Mouse (Mus musculus) midbrain, embryonic 16.5 days (tissue): Measurements from ENCODE around the gene Gm10799. TPM values are rescaled to one million over a fixed set of nuclear protein-coding genes. Genes with fewer than 3 reads are reported as not detected.

ENCODE experiments used
- ATAC-seq: fragments of 200-750 bp; cut with Nextera tagmentation; 2 replicates; pipeline ENCODE4 v1.8.0; 2017; ENCODE audit warnings: moderate TSS enrichment
- H3K27ac ChIP-seq: fragments of 300-500 bp; sonication (generic); 2 replicates; pipeline ENCODE4 v1.5.1; 2014; ENCODE audit warnings: mild to moderate bottlenecking, low read length, mixed read lengths
- H3K27me3 ChIP-seq: fragments of 300-500 bp; sonication (generic); 2 replicates; pipeline ENCODE4 v1.6.1; 2014; ENCODE audit warnings: low read depth, low read length, mixed read lengths; ENCODE audit not compliant: control insufficient read depth, insufficient read depth
- H3K36me3 ChIP-seq: fragments of 300-500 bp; sonication (generic); 2 replicates; pipeline ENCODE4 v1.6.1; 2014; ENCODE audit warnings: mild to moderate bottlenecking, low read length, moderate library complexity, mixed read lengths; ENCODE audit not compliant: control insufficient read depth, insufficient read depth
- H3K4me1 ChIP-seq: fragments of 300-500 bp; sonication (generic); 2 replicates; pipeline ENCODE4 v1.6.1; 2014; ENCODE audit warnings: mild to moderate bottlenecking, low read length, mixed read lengths; ENCODE audit not compliant: control insufficient read depth, insufficient read depth
- H3K4me2 ChIP-seq: fragments of 300-500 bp; sonication (generic); 2 replicates; pipeline ENCODE4 v1.6.1; 2014; ENCODE audit warnings: mild to moderate bottlenecking, low read length, mixed read lengths
- H3K4me3 ChIP-seq: fragments of 300-500 bp; sonication (generic); 2 replicates; pipeline ENCODE4 v1.5.1; 2014; ENCODE audit warnings: low read depth, mild to moderate bottlenecking, low read length, moderate library complexity, mixed read lengths
- H3K9ac ChIP-seq: fragments of 300-500 bp; sonication (generic); 2 replicates; pipeline ENCODE4 v1.6.1; 2014; ENCODE audit warnings: low read depth, low read length, mixed read lengths
- H3K9me3 ChIP-seq: fragments of 300-500 bp; sonication (generic); replicated peaks from 2 replicates; pipeline ENCODE4 v1.6.1; 2014; ENCODE audit warnings: mild to moderate bottlenecking, low read length, mixed read lengths; ENCODE audit not compliant: control insufficient read depth, poor library complexity, severe bottlenecking
- WGBS: fragments of 180-500 bp; shearing (Covaris S2); extraction: QIAGEN DNeasy Blood & Tissue Kit; methylation state at CpG from one replicate; pipeline ENCODE4 v1.1.7; 2014; 5-methylcytosine and 5-hydroxymethylcytosine counted together
- polyA plus RNA-seq: library from polyadenylated mRNA; unstranded; fragments of >200 nt; fragmentation: Nextera tagmentation; extraction: Ambion mirVana; gene quantifications from 2 replicates; pipeline ENCODE4 v1.2.1, GENCODE M21; 2015

The Gm10799 gene
- polyA plus RNA-seq, 1 experiment from 2014 or later, result not detected

- Histone ChIP-seq H3K9me3 (no peaks in the 10 kb centered on the region), H3K4me2 (no peak overlapping the region), H3K4me1 (0 out of 2 replicates have a peak, but pooled peaks cover under 1% of the 10 kb centered on the region), H3K27me3 (no peaks in the 10 kb centered on the region), H3K27ac (no peak overlapping the region), H3K4me3 (no peak overlapping the region), H3K9ac (no peak overlapping the region), H3K36me3 (peaks cover 30% of the 10 kb centered on the region)
- ATAC-seq, result no peak
- WGBS, result 92% methylated on average over 6 of the region's 6 CpGs
Observed at GRCm38 (mm10) chr2:104035595-104035994, 32.8 kb downstream of the Gm10799 start.

GRCm38 (mm10) chr2:104034832-104035472, 33.4 kb downstream of the Gm10799 start:
- Histone ChIP-seq H3K4me3 (no peak overlapping the region), H3K27me3 (no peaks in the 10 kb centered on the region), H3K4me1 (peaks cover 7% of the 10 kb centered on the region; the same call in 1 of the 2 replicates), H3K9ac (no peak overlapping the region), H3K27ac (no peak overlapping the region), H3K36me3 (peaks cover 30% of the 10 kb centered on the region), H3K4me2 (no peak overlapping the region), H3K9me3 (no peaks in the 10 kb centered on the region)
- WGBS, result 32% methylated on average over 3 of the region's 3 CpGs
- no peak for ATAC-seq

GRCm38 (mm10) chr2:104032056-104032455, 36.3 kb downstream of the Gm10799 start:
- no peak overlapping the region for H3K4me2 ChIP-seq
- H3K36me3 ChIP-seq, result peaks cover 20% of the 10 kb centered on the region
- no peaks in the 10 kb centered on the region for H3K9me3 ChIP-seq
- H3K4me1 ChIP-seq, result peaks cover 26% of the 10 kb centered on the region
- H3K27me3 ChIP-seq, result no peaks in the 10 kb centered on the region
- WGBS, result 91% methylated on average over 3 of the region's 3 CpGs
- no peak overlapping the region for H3K27ac ChIP-seq
- no peak for ATAC-seq
- H3K4me3 ChIP-seq, result no peak overlapping the region
- H3K9ac ChIP-seq, result no peak overlapping the region

GRCm38 (mm10) chr2:104030381-104030780, 38.0 kb downstream of the Gm10799 start:
- H3K9ac ChIP-seq, result no peak overlapping the region
- H3K9me3 ChIP-seq, result no peaks in the 10 kb centered on the region
- no peaks in the 10 kb centered on the region for H3K27me3 ChIP-seq
- peaks cover 26% of the 10 kb centered on the region for H3K4me1 ChIP-seq
- H3K27ac ChIP-seq, result no peak overlapping the region
- 86% methylated on average over 3 of the region's 3 CpGs for WGBS
- peaks cover 11% of the 10 kb centered on the region for H3K36me3 ChIP-seq
- ATAC-seq, result no peak
- no peak overlapping the region for H3K4me3 ChIP-seq
- H3K4me2 ChIP-seq, result no peak overlapping the region

GRCm38 (mm10) chr2:104029074-104029473, 39.3 kb downstream of the Gm10799 start:
- WGBS, result 91% methylated on average over 2 of the region's 2 CpGs
- no peak for ATAC-seq
- no peaks in the 10 kb centered on the region for H3K27me3 ChIP-seq
- no peak overlapping the region for H3K27ac ChIP-seq
- peak overlapping the region; percentile 87 for H3K4me3 ChIP-seq
- H3K9ac ChIP-seq, result peak overlapping the region; percentile 30; the same call in 1 of the 2 replicates
- no peaks in the 10 kb centered on the region for H3K9me3 ChIP-seq
- H3K36me3 ChIP-seq, result peaks cover 6% of the 10 kb centered on the region; the same call in 1 of the 2 replicates
- peaks cover 26% of the 10 kb centered on the region for H3K4me1 ChIP-seq
- peak overlapping the region; percentile 76 for H3K4me2 ChIP-seq

GRCm38 (mm10) chr2:104028139-104028723, 40.1 kb downstream of the Gm10799 start, which contains the start of gene 4931422A03Rik:
Gene 4931422A03Rik (minus strand): TSS chr2:104028361.
- H3K4me2 ChIP-seq, result peak within 1 kb of the TSS; percentile 76
- H3K27me3 ChIP-seq, result no peaks in the 10 kb centered on the region
- 0 out of 2 replicates have a peak, but pooled peaks cover 2% of the 10 kb centered on the region for H3K36me3 ChIP-seq
- H3K9ac ChIP-seq, result peak within 1 kb of the TSS; percentile 98
- H3K4me1 ChIP-seq, result peaks cover 26% of the 10 kb centered on the region
- no peaks in the 10 kb centered on the region for H3K9me3 ChIP-seq
- WGBS, result under 1% methylated on average over 32 of the region's 32 CpGs
- peak; percentile 77 for ATAC-seq
- H3K4me3 ChIP-seq, result peak within 1 kb of the TSS; percentile 87
- H3K27ac ChIP-seq, result peak within 1 kb of the TSS; percentile 64

GRCm38 (mm10) chr2:104027458-104028138, 40.8 kb downstream of the Gm10799 start, which contains the start of gene Fbxo3:
Gene Fbxo3 (plus strand): TSS chr2:104027721.
- peak within 1 kb of the TSS; percentile 76 for H3K4me2 ChIP-seq
- peak within 1 kb of the TSS; percentile 98 for H3K9ac ChIP-seq
- peak within 1 kb of the TSS; percentile 87 for H3K4me3 ChIP-seq
- H3K27ac ChIP-seq, result peak within 1 kb of the TSS; percentile 64
- peak; percentile 98 for ATAC-seq
- H3K4me1 ChIP-seq, result peaks cover 26% of the 10 kb centered on the region
- H3K27me3 ChIP-seq, result no peaks in the 10 kb centered on the region
- 0 out of 2 replicates have a peak, but pooled peaks cover 2% of the 10 kb centered on the region for H3K36me3 ChIP-seq
- WGBS, result under 1% methylated on average over 40 of the region's 44 CpGs
- H3K9me3 ChIP-seq, result no peaks in the 10 kb centered on the region

- ATAC-seq, result no peak
- H3K27ac ChIP-seq, result no peak overlapping the region
- H3K4me2 ChIP-seq, result no peak overlapping the region
- H3K27me3 ChIP-seq, result no peaks in the 10 kb centered on the region
- H3K4me3 ChIP-seq, result no peak overlapping the region
- H3K9me3 ChIP-seq, result no peaks in the 10 kb centered on the region
- 88% methylated on average over 4 of the region's 4 CpGs for WGBS
- no peaks in the 10 kb centered on the region for H3K36me3 ChIP-seq
- peaks cover 16% of the 10 kb centered on the region for H3K4me1 ChIP-seq
- no peak overlapping the region for H3K9ac ChIP-seq
Observed at GRCm38 (mm10) chr2:104024656-104025055, 43.7 kb downstream of the Gm10799 start.
